Mouse (Mus musculus) MN1 (cell line): ENCODE data around the gene Ticrr.

Experiments
- DNase-seq: peaks from one replicate; pipeline ENCODE4 v3.0.0-alpha.2; 2016; ENCODE audit warnings: low spot score

The Ticrr gene

DNA sequence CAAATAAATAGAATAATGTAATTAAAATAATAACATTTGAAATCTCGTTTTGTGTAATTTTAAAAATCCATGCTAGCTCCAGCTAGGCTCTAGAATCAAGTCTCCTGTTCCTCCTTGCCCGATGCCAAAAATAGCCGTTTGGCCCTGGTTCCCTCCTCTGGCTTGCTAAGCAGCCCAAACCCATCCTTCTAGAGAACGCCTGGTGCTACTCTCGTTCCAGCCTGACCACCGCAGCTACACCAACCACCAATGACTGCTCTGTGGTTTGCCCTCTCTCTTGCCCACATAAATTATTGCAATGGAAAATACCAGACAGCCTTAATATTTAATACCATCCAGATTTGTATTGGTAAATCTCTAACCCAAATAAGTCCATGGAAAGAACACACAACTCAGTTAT, 87.7 kb downstream of the Ticrr start:
- no peak for DNase-seq
